Mouse (Mus musculus) E14TG2a.4 (cell line): ENCODE results near the gene Fbxo2.

Experiments
- CTCF ChIP-seq: conservative IDR thresholded peaks from 2 replicates; pipeline ENCODE4 v1.5.1; 2014; ENCODE audit warnings: low read length
- POU5F1 ChIP-seq: IDR thresholded peaks from 2 replicates; pipeline ENCODE4 v1.6.1; 2014; ENCODE audit warnings: low read length, borderline replicate concordance

GRCm38 (mm10) chr4:148174495-148174862 lies 14.1 kb downstream of the Fbxo2 start:
- TF ChIP-seq CTCF (no peak), POU5F1 (no peak)
